Mouse (Mus musculus): ENCODE measurements around the gene Cplx3.

DNA sequence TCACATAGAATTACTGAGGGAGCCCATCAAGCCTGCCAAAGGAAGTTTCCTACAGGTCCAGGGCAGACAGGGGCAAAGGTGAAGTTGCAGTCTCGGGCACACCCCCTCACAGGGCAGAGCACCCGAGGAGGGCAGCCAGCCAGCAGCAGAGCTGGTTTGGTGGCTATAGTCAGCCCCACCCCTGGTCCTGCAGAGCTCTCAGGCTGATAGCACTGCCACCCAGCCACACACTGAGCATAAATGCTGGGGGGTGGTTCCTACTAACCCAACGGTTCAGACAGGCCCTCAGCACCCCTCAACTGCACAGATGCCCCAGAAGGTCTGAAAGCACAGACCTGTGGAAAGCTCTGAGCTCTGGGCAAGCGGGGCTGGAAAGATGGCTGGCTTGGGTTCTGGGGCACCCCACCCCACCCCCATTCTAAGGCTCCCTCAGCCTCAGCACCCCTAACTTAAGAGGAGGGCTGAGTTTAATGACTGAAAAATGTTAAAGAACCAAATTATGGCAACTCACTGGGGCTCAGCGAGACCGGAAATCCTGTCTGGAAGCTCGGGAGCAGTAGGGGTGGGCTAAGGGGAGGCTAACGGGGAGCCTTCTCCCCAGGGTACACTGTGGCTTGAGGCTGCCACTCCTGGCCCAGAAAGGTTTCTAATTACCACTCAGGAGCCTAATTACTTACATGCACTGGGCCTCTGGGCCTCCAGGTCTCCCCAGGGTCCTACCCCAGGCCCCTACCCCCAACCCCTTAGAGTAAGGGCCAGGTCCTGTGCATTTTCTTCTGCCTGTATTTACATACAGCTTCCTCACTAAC is 32.8 kb upstream of the Cplx3 start:
- TF ChIP-seq CTCF (conservative IDR thresholded peaks at IDR 0.05; ENCODE audit: insufficient read depth, insufficient read length, low read depth, low read length) (no peak), POLR2A (IDR thresholded peaks at IDR 0.05; ENCODE audit: low read depth, low read length) (no peak)
